Mouse (Mus musculus): Measurements from ENCODE around the gene Hspe1. TPM values are rescaled to one million over a fixed set of nuclear protein-coding genes. Genes with fewer than 3 reads are reported as not detected.
"Not testable (repeated sequence)": the region's sequence is repeated elsewhere in the genome, so short reads cannot be mapped to it uniquely, and the experiment has no call there.

Gene Hspe1
- total and polyA plus RNA-seq, 3 experiments, result 479 to 915 (median 667) TPM

GRCm38 (mm10) chr1:55055322-55056115 lies 32.4 kb upstream of the Hspe1 start:
- DNase-seq (ENCODE audit: extremely low read depth), result no peak
- no peak overlapping the region for H3K27ac ChIP-seq (ENCODE audit: insufficient read depth, low read depth)
- H3K4me1 ChIP-seq (ENCODE audit: control insufficient read depth in 1 of 2, insufficient read depth in 2 of 2), result peaks cover 3 to 39% of the 10 kb centered on the region in 2 experiments
- no peak overlapping the region for H3K9ac ChIP-seq (ENCODE audit: insufficient read depth, low read depth)
- H3K9me3 ChIP-seq (replicated peaks; ENCODE audit: low read length), result no peaks in the 10 kb centered on the region
- peaks cover 0 to 5% of the 10 kb centered on the region in 2 experiments for H3K36me3 ChIP-seq (replicated peaks in 1 of 2; ENCODE audit: control insufficient read depth in 1 of 2, insufficient read depth in 1 of 2, low read length in 1 of 2)
- H3K27me3 ChIP-seq (replicated peaks), result no peaks in the 10 kb centered on the region
- no peak overlapping the region for H3K4me3 ChIP-seq (replicated peaks in 1 of 3; ENCODE audit: low read depth in 2 of 3, low read length in 2 of 3, poor library complexity in 1 of 3)
- dilution Hi-C loops (cut with MboI; ENCODE audit: extremely low pct_ligation_motif_present, extremely low pct_unique_long_range_greater_than_20kb, low sequenced_read_pairs) (no loop called here), in situ Hi-C loops (cut with MboI; ENCODE audit: low pct_ligation_motif_present, low pct_unique_long_range_greater_than_20kb, low sequenced_read_pairs) (no loop called here)
- no peaks in the 10 kb centered on the region for H3K79me2 ChIP-seq (replicated peaks; ENCODE audit: control insufficient read depth, extremely low read depth, insufficient read depth, poor library complexity, severe bottlenecking)
- H3K4me2 ChIP-seq (ENCODE audit: insufficient read depth, low read depth, poor library complexity, severe bottlenecking), result no peak overlapping the region
- TF ChIP-seq ZKSCAN1 (IDR thresholded peaks at IDR 0.05; ENCODE audit: borderline replicate concordance, low read depth, low read length) (no peak), SMC3 (IDR thresholded peaks at IDR 0.05; ENCODE audit: low read depth, low read length) (no peak), UBTF (IDR thresholded peaks at IDR 0.05; ENCODE audit: low read depth, low read length) (no peak), CTCF (conservative IDR thresholded peaks at IDR 0.05 in 1 of 2, IDR thresholded peaks at IDR 0.05 in 1 of 2; ENCODE audit: low read depth in 2 of 2, low read length in 2 of 2) (no peak), ZNF384 (IDR thresholded peaks at IDR 0.05; ENCODE audit: low read depth, low read length) (no peak), POLR2AphosphoS2 (IDR thresholded peaks at IDR 0.05; ENCODE audit: low read depth, low read length) (no peak), USF2 (conservative IDR thresholded peaks at IDR 0.05; ENCODE audit: low read depth, low read length) (no peak), MEF2A (IDR thresholded peaks at IDR 0.05; ENCODE audit: borderline replicate concordance, low read depth, low read length) (no peak), JUN (IDR thresholded peaks at IDR 0.05; ENCODE audit: insufficient read depth, low read depth, low read length) (no peak), MAFK (IDR thresholded peaks at IDR 0.05; ENCODE audit: insufficient replicate concordance, low read length) (no peak), RAD21 (IDR thresholded peaks at IDR 0.05; ENCODE audit: low read depth, low read length) (no peak), RCOR1 (conservative IDR thresholded peaks at IDR 0.05; ENCODE audit: low read depth, low read length) (no peak), TCF12 (IDR thresholded peaks at IDR 0.05; ENCODE audit: low read depth, low read length) (no peak), HCFC1 (IDR thresholded peaks at IDR 0.05; ENCODE audit: low read depth, low read length) (no peak), MXI1 (IDR thresholded peaks at IDR 0.05; ENCODE audit: low read depth, low read length) (no peak), SIN3A (IDR thresholded peaks at IDR 0.05; ENCODE audit: low read length) (no peak)

GRCm38 (mm10) chr1:55058383-55058782 lies 29.5 kb upstream of the Hspe1 start:
- H3K36me3 ChIP-seq (replicated peaks in 1 of 2; ENCODE audit: control insufficient read depth in 1 of 2, insufficient read depth in 1 of 2, low read length in 1 of 2); H3K4me3 ChIP-seq (replicated peaks in 1 of 3; ENCODE audit: low read depth in 2 of 3, low read length in 2 of 3, poor library complexity in 1 of 3): not testable (repeated sequence)
- H3K4me1 ChIP-seq (ENCODE audit: control insufficient read depth in 1 of 2, insufficient read depth in 2 of 2), result peaks cover 0 to 34% of the 10 kb centered on the region in 2 experiments; a peak in 2 of 4 replicates

More at GRCm38 (mm10) chr1:55058383-55058782, 29.5 kb upstream of the Hspe1 start:
- H3K79me2 ChIP-seq (replicated peaks; ENCODE audit: control insufficient read depth, extremely low read depth, insufficient read depth, poor library complexity, severe bottlenecking); H3K27me3 ChIP-seq (replicated peaks); H3K9ac ChIP-seq (ENCODE audit: insufficient read depth, low read depth); H3K27ac ChIP-seq (ENCODE audit: insufficient read depth, low read depth); DNase-seq (ENCODE audit: extremely low read depth); in situ Hi-C loops (cut with MboI; ENCODE audit: low pct_ligation_motif_present, low pct_unique_long_range_greater_than_20kb, low sequenced_read_pairs); H3K9me3 ChIP-seq (replicated peaks; ENCODE audit: low read length); H3K4me2 ChIP-seq (ENCODE audit: insufficient read depth, low read depth, poor library complexity, severe bottlenecking); dilution Hi-C loops (cut with MboI; ENCODE audit: extremely low pct_ligation_motif_present, extremely low pct_unique_long_range_greater_than_20kb, low sequenced_read_pairs): not testable (repeated sequence)
